Mouse (Mus musculus) kidney, adult 2 months (tissue): Measurements from ENCODE around the gene Grin2c. TPM values are rescaled to one million over a fixed set of nuclear protein-coding genes. Genes with fewer than 3 reads are reported as not detected.

Source experiments
- DNase-seq: peaks from one replicate; pipeline ENCODE4 v3.0.0; 2021
- H3K27ac ChIP-seq: fragments of 200-500 bp; 2 replicates; pipeline ENCODE4 v1.5.1; 2012; ENCODE audit warnings: low read depth, low read length, control low read depth, inconsistent platforms; ENCODE audit not compliant: insufficient read depth
- H3K27me3 ChIP-seq: fragments of 200-500 bp; replicated peaks from 2 replicates; pipeline ENCODE4 v1.6.1; 2012; ENCODE audit warnings: mild to moderate bottlenecking, moderate library complexity, low read length, inconsistent platforms; ENCODE audit not compliant: control insufficient read depth, insufficient read depth
- H3K36me3 ChIP-seq: fragments of 200-500 bp; 2 replicates; pipeline ENCODE4 v1.6.1; 2012; ENCODE audit warnings: mild to moderate bottlenecking, moderate library complexity, low read length, inconsistent platforms; ENCODE audit not compliant: control insufficient read depth, insufficient read depth
- H3K4me1 ChIP-seq: fragments of 200-500 bp; 2 replicates; pipeline ENCODE4 v1.6.1; 2011; ENCODE audit warnings: low read length; ENCODE audit not compliant: control insufficient read depth, insufficient read depth
- H3K4me3 ChIP-seq: fragments of 200-500 bp; 2 replicates; pipeline ENCODE4 v1.5.1; 2011; ENCODE audit warnings: mild to moderate bottlenecking, low read depth, low read length, control low read depth; ENCODE audit not compliant: insufficient read depth
- CTCF ChIP-seq: fragments of 200-500 bp; conservative IDR thresholded peaks from 2 replicates; pipeline ENCODE4 v1.5.1; 2011; ENCODE audit warnings: low read depth, mild to moderate bottlenecking, control low read depth, low read length, moderate library complexity, mixed read lengths; ENCODE audit not compliant: insufficient read depth, insufficient read length
- POLR2A ChIP-seq: fragments of 200-500 bp; IDR thresholded peaks from one replicate; pipeline ENCODE4 v1.6.1; 2011; ENCODE audit warnings: low read depth, low read length, control low read depth
- WGBS: fragments of 180-500 bp; shearing (Covaris S2); methylation state at CpG from one replicate; pipeline ENCODE4 v1.1.7; 2018; 5-methylcytosine and 5-hydroxymethylcytosine counted together
- polyA plus RNA-seq: library from polyadenylated mRNA; depleted of rRNA; stranded (reverse); fragments of >200 nt; gene quantifications from 2 replicates; pipeline ENCODE4 v1.2.3, GENCODE M21; 2012; rRNA removed

The Grin2c gene
- 0.34 and 0.42 TPM in 2 replicates for polyA plus RNA-seq

GRCm38 (mm10) chr11:115267061-115267883, at the start of gene Grin2c:
Grin2c (minus strand) TSS chr11:115267243.
- DNase-seq = no peak
- Histone ChIP-seq H3K4me1 (no peaks in the 10 kb centered on the region), H3K27me3 (peaks cover 2% of the 10 kb centered on the region; the same call in 1 of the 2 replicates), H3K36me3 (no peaks in the 10 kb centered on the region), H3K27ac (no peak within 1 kb of the TSS), H3K4me3 (no peak within 1 kb of the TSS)
- 9% methylated on average over 47 of the region's 50 CpGs for WGBS
- TF ChIP-seq CTCF (no peak), POLR2A (no peak)

GRCm38 (mm10) chr11:115314249-115314648, 47.2 kb upstream of the Grin2c start:
- no peaks in the 10 kb centered on the region for H3K27me3 ChIP-seq
- H3K36me3 ChIP-seq = no peaks in the 10 kb centered on the region
- no peak overlapping the region for H3K27ac ChIP-seq
- no peak for DNase-seq
- H3K4me1 ChIP-seq = no peaks in the 10 kb centered on the region
- no peak overlapping the region for H3K4me3 ChIP-seq
- WGBS = 18% methylated on average over 2 of the region's 2 CpGs
- no peak for TF ChIP-seq POLR2A
- TF ChIP-seq CTCF = peak; percentile 50

DNA sequence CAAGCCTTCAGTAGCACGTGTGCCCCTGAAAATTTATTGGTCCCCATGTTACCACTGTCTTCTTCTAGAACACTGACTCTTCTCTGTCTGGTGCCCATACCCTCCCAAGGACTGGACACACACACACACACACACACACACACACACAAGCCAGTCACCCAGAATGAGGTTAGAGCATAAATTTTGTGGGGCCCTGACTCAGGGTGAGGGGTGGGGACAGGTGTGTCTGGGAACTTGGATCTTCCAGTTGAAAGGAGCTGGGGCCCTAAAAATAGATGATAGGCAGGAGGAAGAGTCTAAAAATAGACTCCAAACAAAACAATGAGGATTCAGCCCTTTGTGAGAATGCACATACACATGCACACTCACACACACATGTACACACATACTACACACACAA, 41.7 kb upstream of the Grin2c start:
- no peak overlapping the region for H3K27ac ChIP-seq
- H3K4me3 ChIP-seq = no peak overlapping the region
- H3K27me3 ChIP-seq = no peaks in the 10 kb centered on the region
- H3K36me3 ChIP-seq = no peaks in the 10 kb centered on the region
- TF ChIP-seq POLR2A (no peak), CTCF (no peak)
- no peaks in the 10 kb centered on the region for H3K4me1 ChIP-seq
- no peak for DNase-seq
- WGBS = 63% methylated on average over 1 of the region's 1 CpGs

DNA sequence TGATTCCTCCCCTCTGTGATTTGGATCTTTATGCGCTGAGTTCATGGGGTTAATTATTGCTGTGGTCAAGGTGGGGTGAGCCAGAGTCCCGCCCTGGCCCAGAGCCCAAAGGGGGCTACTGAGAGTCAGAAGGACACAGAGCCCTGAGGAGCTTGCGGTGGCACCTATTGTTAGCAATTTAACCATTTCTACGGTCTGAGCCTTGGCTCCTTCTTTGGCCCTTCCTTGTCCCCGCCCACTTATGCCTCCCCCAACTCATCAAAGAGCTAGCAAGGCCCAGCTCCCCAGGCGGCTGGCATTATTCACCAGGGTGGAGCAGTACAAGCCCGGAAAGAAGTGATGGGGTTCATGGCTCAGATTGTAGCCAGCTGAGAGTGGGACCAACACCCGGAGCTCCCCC, 39.8 kb upstream of the Grin2c start, which contains the start of gene Otop2:
Gene Otop2, plus strand, starts transcription at position 301 of the 400 bp plus-strand sequence.
- Histone ChIP-seq H3K27me3 (no peaks in the 10 kb centered on the region), H3K4me3 (no peak within 1 kb of the TSS), H3K4me1 (no peaks in the 10 kb centered on the region), H3K36me3 (no peaks in the 10 kb centered on the region), H3K27ac (no peak within 1 kb of the TSS)
- DNase-seq = no peak
- TF ChIP-seq CTCF = no peak
- TF ChIP-seq POLR2A = no peak
- 33% methylated on average over 8 of the region's 8 CpGs for WGBS

- no peaks in the 10 kb centered on the region for H3K36me3 ChIP-seq
- H3K27ac ChIP-seq = no peak overlapping the region
- WGBS = 51% methylated on average over 8 of the region's 8 CpGs
- H3K4me1 ChIP-seq = no peaks in the 10 kb centered on the region
- H3K4me3 ChIP-seq = no peak overlapping the region
- no peaks in the 10 kb centered on the region for H3K27me3 ChIP-seq
- TF ChIP-seq POLR2A (no peak), CTCF (no peak)
- DNase-seq = no peak
These were observed 36.1 kb upstream of the Grin2c start for GRCm38 (mm10) chr11:115303167-115303566.

- 79% methylated on average over 2 of the region's 2 CpGs for WGBS
- Histone ChIP-seq H3K27ac (no peak overlapping the region), H3K27me3 (no peaks in the 10 kb centered on the region), H3K36me3 (no peaks in the 10 kb centered on the region), H3K4me3 (no peak overlapping the region), H3K4me1 (no peaks in the 10 kb centered on the region)
- TF ChIP-seq CTCF (no peak), POLR2A (no peak)
- DNase-seq = no peak
These were observed 34.3 kb upstream of the Grin2c start for GRCm38 (mm10) chr11:115301351-115301750.

- Histone ChIP-seq H3K4me1 (no peaks in the 10 kb centered on the region), H3K36me3 (no peaks in the 10 kb centered on the region), H3K27ac (no peak overlapping the region), H3K4me3 (no peak overlapping the region), H3K27me3 (no peaks in the 10 kb centered on the region)
- 82% methylated on average over 4 of the region's 4 CpGs for WGBS
- DNase-seq = no peak
- TF ChIP-seq POLR2A (no peak), CTCF (no peak)
These were observed 33.7 kb upstream of the Grin2c start for GRCm38 (mm10) chr11:115300745-115301144.
